Mouse (Mus musculus) right cerebral cortex, adult 18-20 months (tissue): ENCODE data around the gene Tmco4.

ENCODE experiments used
- DNase-seq: peaks from one replicate; pipeline ENCODE4 v3.0.0; 2022; ENCODE audit warnings: mixed read lengths

The Tmco4 gene

DNA sequence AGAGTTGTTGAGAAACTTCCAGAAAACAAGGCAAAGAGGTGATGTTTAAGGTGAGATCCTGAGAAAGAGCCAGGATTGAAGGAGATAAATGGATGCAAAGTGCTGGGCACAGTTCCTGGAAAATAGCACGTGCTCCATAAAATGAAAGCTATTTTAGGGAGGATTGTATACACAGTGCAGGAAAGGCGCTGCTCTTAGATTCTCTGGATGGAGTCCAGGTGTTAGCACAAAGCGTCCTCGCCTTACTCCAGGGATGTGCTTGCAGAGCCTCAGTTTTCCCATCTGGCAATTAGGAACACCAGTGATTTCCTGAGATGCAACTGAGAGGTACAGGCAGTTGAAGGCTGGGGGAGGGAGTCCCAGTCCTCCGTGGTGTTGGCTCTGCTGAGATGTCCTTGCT is 123.5 kb downstream of the Tmco4 start:
- no peak for DNase-seq

DNA sequence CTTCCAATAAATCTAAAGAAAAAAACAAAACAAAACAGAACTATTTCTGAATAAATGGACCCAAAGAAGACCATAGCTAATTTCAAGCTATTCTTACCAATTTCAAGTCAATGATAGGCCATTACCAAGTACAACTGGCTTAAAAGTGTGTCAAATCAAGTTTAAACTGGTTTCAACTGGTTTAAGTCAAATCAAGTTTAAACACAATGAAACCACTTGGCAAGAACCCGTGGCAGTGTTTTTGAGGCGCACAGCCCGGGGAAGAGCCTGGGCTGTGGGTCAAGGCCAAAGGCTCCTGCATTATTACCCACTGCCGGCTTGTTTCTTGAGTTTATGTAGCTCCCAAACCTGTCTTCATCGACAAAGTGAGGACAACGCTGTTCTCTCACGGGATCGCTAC is 127.6 kb downstream of the Tmco4 start:
- no peak for DNase-seq

DNA sequence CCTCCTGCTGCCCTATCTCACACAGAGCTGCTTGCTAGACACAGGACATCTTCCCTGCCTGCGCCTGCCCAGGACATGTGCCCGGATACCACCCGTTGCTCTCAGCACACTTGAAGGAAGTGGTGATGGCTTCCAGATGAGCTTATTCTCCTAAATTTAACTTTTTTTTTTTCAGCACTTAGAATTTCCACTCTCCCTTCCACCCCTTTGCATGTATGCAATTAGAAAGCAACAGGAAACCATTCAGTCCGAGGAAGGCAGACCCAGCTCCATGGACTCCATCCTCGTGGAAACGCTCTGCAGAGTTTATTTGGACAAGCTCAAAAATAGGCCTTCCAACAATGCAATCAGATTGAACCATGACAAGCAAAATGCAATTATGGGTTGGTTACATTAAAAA is 128.9 kb downstream of the Tmco4 start:
- DNase-seq: no peak

DNA sequence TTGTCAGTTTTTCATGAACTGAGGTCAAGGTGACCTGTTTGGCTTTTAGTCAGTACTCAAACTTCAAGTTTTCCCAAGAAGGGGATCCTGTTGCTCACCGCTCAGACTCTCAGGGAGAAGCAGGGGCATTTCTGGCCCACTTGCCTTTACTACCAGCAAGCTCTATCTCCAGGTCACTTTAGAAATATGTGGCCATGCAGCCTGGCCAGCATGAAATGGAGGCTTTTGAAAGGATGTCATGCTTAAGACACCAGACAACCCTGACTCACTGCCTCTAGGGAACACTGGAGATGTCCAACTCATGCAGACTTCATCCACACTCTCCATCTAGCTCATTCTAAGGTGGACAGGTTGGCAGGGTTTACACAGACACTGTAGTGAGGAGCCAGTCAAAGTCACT is 132.8 kb downstream of the Tmco4 start:
- DNase-seq: no peak
